Mouse (Mus musculus) left cerebral cortex, postnatal 14 days (tissue): ENCODE measurements at regions not wholly inside any gene's neighbourhood (a gene's known extent, or its start where the extent isn't known, plus 50 kb on each side); places are given as distances from the start of the nearest gene placed in this dataset.

Experiments used
- DNase-seq, 2 experiments: peaks; one replicate each; pipeline ENCODE4 v3.0.0; 2021 to 2022; ENCODE audit warnings: low spot score in 2 of 2, mixed read lengths in 1 of 2
- intact Hi-C: fragments of 180-260 bp; cut with DNase I; formaldehyde crosslinking; loops from one replicate; pipeline ENCODE4 v1.15.1; 2025

- intact Hi-C loops, result no loop called here
Observed at GRCm38 (mm10) chr16:50871318-50871717, 280.4 kb upstream of the Ccdc54 start.

GRCm38 (mm10) chr16:50863565-50863964 is 272.6 kb upstream of the Ccdc54 start:
- intact Hi-C loops, result no loop called here
- no peak for DNase-seq

More at GRCm38 (mm10) chr16:50871318-50871717, 280.4 kb upstream of the Ccdc54 start:
- DNase-seq, result no peak

- no peak for DNase-seq
- intact Hi-C loops, result no loop called here
Observed at GRCm38 (mm10) chr16:50859513-50859912, 268.6 kb upstream of the Ccdc54 start.

GRCm38 (mm10) chr16:50852081-50852480 is 261.1 kb upstream of the Ccdc54 start:
- intact Hi-C loops, result no loop called here
- DNase-seq, result peak in 1 of 2 experiments; percentile 8

- intact Hi-C loops, result no loop called here
- peak; percentile 15 to 28 for DNase-seq
Observed at GRCm38 (mm10) chr16:50847693-50848092, 256.7 kb upstream of the Ccdc54 start.

- intact Hi-C loops, result no loop called here
- no peak for DNase-seq
Observed at GRCm38 (mm10) chr16:50846505-50846904, 255.6 kb upstream of the Ccdc54 start.

- intact Hi-C loops, result loop anchor here (5.0 kb wide), 1 partner anchor 475 kb away; no protein-coding TSS in a partner anchor
- DNase-seq, result peak; percentile 85 to 88
Observed at GRCm38 (mm10) chr16:50841677-50842580, 251.0 kb upstream of the Ccdc54 start.

- intact Hi-C loops, result loop anchor here (5.0 kb wide), 1 partner anchor 476 kb away; no protein-coding TSS in a partner anchor
- no peak for DNase-seq
Observed at GRCm38 (mm10) chr16:50841205-50841604, 250.3 kb upstream of the Ccdc54 start.

GRCm38 (mm10) chr16:50839665-50840064 is 248.7 kb upstream of the Ccdc54 start:
- intact Hi-C loops, result loop anchor here (5.0 to 10.0 kb wide), 2 partner anchors 478 to 1855 kb away; no protein-coding TSS in a partner anchor
- DNase-seq, result peak; percentile 13 to 21

GRCm38 (mm10) chr16:50837416-50837815 is 246.5 kb upstream of the Ccdc54 start:
- no peak for DNase-seq
- intact Hi-C loops, result loop anchor here (10.0 kb wide), 1 partner anchor 1857 kb away; no protein-coding TSS in a partner anchor

- no peak for DNase-seq
- intact Hi-C loops, result loop anchor here (10.0 kb wide), 1 partner anchor 1858 kb away; no protein-coding TSS in a partner anchor
Observed at GRCm38 (mm10) chr16:50836457-50836856, 245.5 kb upstream of the Ccdc54 start.

GRCm38 (mm10) chr16:50833357-50833756 is 242.4 kb upstream of the Ccdc54 start:
- DNase-seq, result no peak
- intact Hi-C loops, result loop anchor here (10.0 kb wide), 1 partner anchor 1861 kb away; no protein-coding TSS in a partner anchor

- intact Hi-C loops, result no loop called here
Observed at GRCm38 (mm10) chr16:50822352-50822751, 231.4 kb upstream of the Ccdc54 start.

GRCm38 (mm10) chr16:50814626-50815025 is 223.7 kb upstream of the Ccdc54 start:
- intact Hi-C loops, result no loop called here
- DNase-seq, result no peak

More at GRCm38 (mm10) chr16:50822352-50822751, 231.4 kb upstream of the Ccdc54 start:
- no peak for DNase-seq

GRCm38 (mm10) chr16:50799145-50799794 is 208.3 kb upstream of the Ccdc54 start:
- peak; percentile 59 to 78 for DNase-seq
- intact Hi-C loops, result no loop called here

GRCm38 (mm10) chr16:50798095-50798494 is 207.1 kb upstream of the Ccdc54 start:
- intact Hi-C loops, result no loop called here
- DNase-seq, result no peak

GRCm38 (mm10) chr16:50792960-50793359 is 202.0 kb upstream of the Ccdc54 start:
- DNase-seq, result no peak
- intact Hi-C loops, result no loop called here

- intact Hi-C loops, result no loop called here
Observed at GRCm38 (mm10) chr16:50792506-50792905, 201.6 kb upstream of the Ccdc54 start.

GRCm38 (mm10) chr16:50788702-50789101 is 197.7 kb upstream of the Ccdc54 start:
- intact Hi-C loops, result no loop called here
- no peak for DNase-seq

More at GRCm38 (mm10) chr16:50792506-50792905, 201.6 kb upstream of the Ccdc54 start:
- DNase-seq, result no peak

GRCm38 (mm10) chr16:50786199-50786598 is 195.2 kb upstream of the Ccdc54 start:
- intact Hi-C loops, result no loop called here
- no peak for DNase-seq
